Mouse (Mus musculus) neural tube, embryonic 14.5 days (tissue): Measurements from ENCODE around the gene Ccar1. TPM values are rescaled to one million over a fixed set of nuclear protein-coding genes. Genes with fewer than 3 reads are reported as not detected.
"Not testable (repeated sequence)": the region's sequence is repeated elsewhere in the genome, so short reads cannot be mapped to it uniquely, and the experiment has no call there.

Experiments used
- ATAC-seq: fragments of 200-750 bp; cut with Nextera tagmentation; 2 replicates; pipeline ENCODE4 v1.8.0; 2017; ENCODE audit warnings: low read depth, mild to moderate bottlenecking, moderate TSS enrichment, moderate library complexity
- H3K27ac ChIP-seq: fragments of 300-500 bp; sonication (generic); 2 replicates; pipeline ENCODE4 v1.5.1; 2014; ENCODE audit warnings: low read depth, mild to moderate bottlenecking, control low read depth, low read length, moderate library complexity, mixed read lengths
- H3K27me3 ChIP-seq: fragments of 300-500 bp; sonication (generic); 2 replicates; pipeline ENCODE4 v1.6.1; 2014; ENCODE audit warnings: low read length; ENCODE audit not compliant: control insufficient read depth, insufficient read depth
- H3K36me3 ChIP-seq: fragments of 300-500 bp; sonication (generic); 2 replicates; pipeline ENCODE4 v1.6.1; 2014; ENCODE audit warnings: low read length, mixed read lengths; ENCODE audit not compliant: control insufficient read depth, insufficient read depth
- H3K4me1 ChIP-seq: fragments of 300-500 bp; sonication (generic); 2 replicates; pipeline ENCODE4 v1.6.1; 2014; ENCODE audit warnings: low read length; ENCODE audit not compliant: control insufficient read depth, insufficient read depth
- H3K4me2 ChIP-seq: fragments of 300-500 bp; sonication (generic); 2 replicates; pipeline ENCODE4 v1.6.1; 2014; ENCODE audit warnings: mild to moderate bottlenecking, low read depth, low read length, control low read depth
- H3K4me3 ChIP-seq: fragments of 300-500 bp; sonication (generic); 2 replicates; pipeline ENCODE4 v1.5.1; 2014; ENCODE audit warnings: low read depth, low read length, control low read depth, mixed read lengths
- H3K9ac ChIP-seq: fragments of 300-500 bp; sonication (generic); replicated peaks from 2 replicates; pipeline ENCODE4 v1.6.1; 2014; ENCODE audit warnings: low read depth, mild to moderate bottlenecking, control low read depth, low read length, mixed read lengths
- H3K9me3 ChIP-seq: fragments of 300-500 bp; sonication (generic); 2 replicates; pipeline ENCODE4 v1.6.1; 2016; ENCODE audit warnings: low read length; ENCODE audit not compliant: control insufficient read depth
- WGBS: fragments of 180-500 bp; shearing (Covaris S2); extraction: QIAGEN DNeasy Blood & Tissue Kit; methylation state at CpG from one replicate; pipeline ENCODE4 v1.1.7; 2014; 5-methylcytosine and 5-hydroxymethylcytosine counted together
- polyA plus RNA-seq: library from polyadenylated mRNA; unstranded; fragments of >200 nt; fragmentation: Nextera tagmentation; extraction: Ambion mirVana; gene quantifications from 2 replicates; pipeline ENCODE4 v1.2.1, GENCODE M21; 2014

Gene Ccar1
- polyA plus RNA-seq, 1 experiment from 2014 or later = 110 TPM

DNA sequence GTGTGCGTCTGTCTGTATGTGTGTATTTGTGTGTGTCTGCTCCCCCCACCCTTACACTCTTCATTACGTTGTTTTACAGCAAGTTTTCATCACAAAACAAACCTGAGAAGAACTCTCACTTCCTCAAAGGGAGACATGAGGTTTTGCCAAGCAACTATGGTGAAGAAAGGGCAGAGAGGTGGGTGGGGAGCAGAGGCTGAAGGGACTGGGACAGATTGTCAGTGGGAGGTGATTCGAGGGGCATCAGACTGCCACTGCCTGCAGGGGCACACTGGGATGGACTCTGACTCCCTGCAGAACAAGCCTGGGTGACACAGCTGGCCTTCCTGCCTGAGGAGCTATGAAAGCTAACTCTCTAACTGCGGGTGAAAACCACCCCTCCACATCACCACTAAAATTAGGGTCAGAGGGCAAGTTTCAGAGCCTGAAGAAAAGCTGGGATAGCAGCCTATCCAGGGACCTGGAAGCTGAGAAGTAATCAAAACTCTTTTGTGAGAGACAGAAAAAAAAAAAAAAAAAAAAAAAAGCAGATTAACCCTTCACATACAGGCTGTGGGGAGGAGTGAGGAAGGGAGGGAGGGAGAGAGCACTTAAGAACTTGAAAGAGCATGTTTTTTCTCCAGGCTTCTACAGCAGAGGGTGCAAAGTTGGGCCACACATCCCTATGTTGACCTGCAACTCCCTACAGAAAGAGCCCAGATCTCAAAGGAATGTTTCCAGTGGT, 55.0 kb downstream of the Ccar1 start:
- H3K4me2 ChIP-seq = no peak overlapping the region
- no peak overlapping the region for H3K27ac ChIP-seq
- H3K9me3 ChIP-seq = no peaks in the 10 kb centered on the region
- H3K4me1 ChIP-seq = no peaks in the 10 kb centered on the region
- ATAC-seq = no peak
- H3K27me3 ChIP-seq = no peaks in the 10 kb centered on the region
- H3K9ac ChIP-seq = no peak overlapping the region
- no peak overlapping the region for H3K4me3 ChIP-seq
- peaks cover 2% of the 10 kb centered on the region; the same call in 1 of the 2 replicates for H3K36me3 ChIP-seq
- whole genome bisulfite sequencing = 50% methylated on average over 4 of the region's 4 CpGs

DNA sequence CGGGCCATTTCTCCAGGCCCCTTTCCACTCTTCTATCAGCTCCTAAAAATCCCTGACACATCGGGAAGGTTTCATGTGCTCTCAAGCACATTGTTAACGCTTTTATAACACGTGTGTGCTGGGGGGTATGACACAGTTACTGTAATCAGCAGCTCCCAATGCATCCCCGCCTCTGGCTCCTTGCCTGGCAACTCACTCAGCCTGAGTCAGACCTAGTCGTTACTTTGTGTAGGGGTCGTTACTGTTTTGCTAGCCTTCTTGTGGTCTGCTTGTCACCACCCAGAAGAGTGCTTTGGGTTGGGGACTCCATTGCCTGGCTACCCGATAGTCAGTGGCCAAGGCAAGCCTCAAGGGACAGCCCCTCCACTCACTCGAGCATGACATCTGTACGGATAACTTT, 61.3 kb downstream of the Ccar1 start:
- Histone ChIP-seq H3K27ac (no peak overlapping the region), H3K9me3 (no peaks in the 10 kb centered on the region), H3K4me1 (0 out of 2 replicates have a peak, but pooled peaks cover 3% of the 10 kb centered on the region), H3K36me3 (no peaks in the 10 kb centered on the region), H3K4me3 (no peak overlapping the region), H3K27me3 (no peaks in the 10 kb centered on the region), H3K4me2 (no peak overlapping the region), H3K9ac (no peak overlapping the region)
- WGBS = 69% methylated on average over 10 of the region's 10 CpGs
- ATAC-seq = no peak

DNA sequence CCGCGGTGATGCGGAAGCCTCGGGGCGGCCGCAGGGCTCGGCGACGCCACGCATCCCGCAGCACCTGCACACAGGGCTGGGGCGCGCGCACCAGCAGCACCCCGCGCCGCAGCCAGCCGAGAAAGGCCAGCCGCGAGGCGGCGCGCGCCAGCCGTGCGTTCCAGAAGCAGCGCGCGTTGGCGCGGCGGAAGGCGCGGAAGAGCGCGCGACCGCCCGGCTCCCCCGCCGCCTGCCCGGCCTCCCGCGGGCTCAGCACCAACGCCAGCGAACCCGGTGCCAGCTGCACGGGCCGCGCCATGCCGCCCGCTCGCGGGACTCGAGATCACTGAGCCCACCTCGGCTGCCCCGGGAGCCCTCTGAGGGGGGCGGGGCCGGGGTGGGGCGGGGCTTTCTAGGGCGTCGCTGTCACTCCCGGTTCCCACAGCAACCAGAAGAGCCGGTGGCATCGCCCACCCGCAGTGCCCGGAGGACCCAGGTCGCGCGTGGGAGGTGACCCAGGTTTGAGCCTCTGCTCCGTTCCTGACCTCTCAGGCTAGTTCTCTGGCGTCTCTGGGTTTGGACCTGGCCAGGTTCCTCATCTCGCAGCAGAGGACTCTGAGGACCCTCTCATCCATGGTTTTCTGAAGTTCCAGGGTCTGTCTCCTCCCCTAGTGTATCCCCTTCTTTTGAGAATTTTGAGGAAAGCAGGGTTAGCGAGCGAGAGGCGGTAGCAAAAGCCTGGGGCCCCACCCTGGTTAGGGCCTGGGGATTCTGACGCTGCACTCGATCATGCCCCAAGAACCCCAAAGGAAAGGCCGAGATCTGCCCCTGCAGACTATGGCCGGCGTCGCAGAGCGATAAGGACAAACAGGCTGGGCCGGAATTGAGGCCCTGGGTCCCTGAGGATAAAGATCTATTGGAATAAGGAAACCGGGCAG, 66.1 kb downstream of the Ccar1 start, which contains the start of gene Stox1:
Stox1 (minus strand) TSS at position 358 of the 917 bp plus-strand sequence.
- H3K27me3 ChIP-seq = no peaks in the 10 kb centered on the region
- no peaks in the 10 kb centered on the region for H3K36me3 ChIP-seq
- no peaks in the 10 kb centered on the region for H3K9me3 ChIP-seq
- H3K9ac ChIP-seq = peak within 1 kb of the TSS; percentile 71
- H3K4me2 ChIP-seq = peak within 1 kb of the TSS; percentile 78
- peak within 1 kb of the TSS; percentile 75 for H3K4me3 ChIP-seq
- peak; percentile 92 for ATAC-seq
- H3K27ac ChIP-seq = peak within 1 kb of the TSS; percentile 57; the same call in 1 of the 2 replicates
- 2% methylated on average over 68 of the region's 85 CpGs for WGBS
- H3K4me1 ChIP-seq = 0 out of 2 replicates have a peak, but pooled peaks cover 3% of the 10 kb centered on the region

DNA sequence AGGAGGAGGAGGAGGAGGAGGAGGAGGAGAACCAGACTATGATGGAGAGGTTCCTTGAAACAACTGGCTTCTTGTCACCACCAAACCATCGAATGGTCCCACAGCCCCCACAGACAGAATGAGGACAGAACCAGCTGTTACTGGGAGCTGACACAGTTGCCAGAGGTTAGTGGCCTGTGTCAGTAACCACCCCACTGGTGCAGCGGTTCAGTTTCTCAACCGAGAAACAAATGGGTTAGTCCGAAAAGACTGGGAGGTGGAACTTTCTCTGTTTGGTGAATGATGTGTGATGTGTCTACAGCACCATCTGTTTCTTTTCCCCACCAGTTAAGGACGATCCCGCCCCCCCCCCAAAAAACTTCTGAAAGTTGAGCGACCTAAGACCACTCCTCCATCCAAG, 67.2 kb downstream of the Ccar1 start:
- Histone ChIP-seq H3K9me3 (no peaks in the 10 kb centered on the region), H3K27me3 (no peaks in the 10 kb centered on the region), H3K4me3 (no peak overlapping the region), H3K9ac (no peak overlapping the region), H3K4me1 (0 out of 2 replicates have a peak, but pooled peaks cover 3% of the 10 kb centered on the region), H3K27ac (no peak overlapping the region), H3K4me2 (peak overlapping the region; percentile 78; the same call in 1 of the 2 replicates), H3K36me3 (no peaks in the 10 kb centered on the region)
- no peak for ATAC-seq
- WGBS = 29% methylated on average over 7 of the region's 7 CpGs

DNA sequence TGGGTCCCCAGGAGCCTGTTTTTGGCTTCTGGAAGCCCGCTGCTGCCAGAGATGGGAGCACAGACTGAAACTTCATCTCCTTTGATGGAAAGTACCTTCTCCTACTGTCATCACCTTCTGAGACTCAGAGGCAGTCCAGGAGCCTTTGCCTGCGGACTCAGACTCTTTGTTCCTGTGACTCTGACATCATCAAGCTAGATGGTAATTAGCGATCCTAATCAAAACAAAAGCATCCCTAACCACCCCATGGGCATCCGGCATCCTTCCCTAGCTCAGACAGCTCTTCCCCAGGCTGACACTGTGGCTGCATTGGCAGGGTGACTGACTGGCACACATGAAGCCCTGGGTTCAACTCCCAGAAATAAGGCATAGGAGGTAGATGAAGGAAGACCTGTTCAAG, 69.4 kb downstream of the Ccar1 start:
- H3K4me3 ChIP-seq = no peak overlapping the region
- 26% methylated on average over 4 of the region's 4 CpGs for WGBS
- no peak overlapping the region for H3K27ac ChIP-seq
- no peaks in the 10 kb centered on the region for H3K9me3 ChIP-seq
- H3K4me2 ChIP-seq = no peak overlapping the region
- H3K36me3 ChIP-seq = no peaks in the 10 kb centered on the region
- H3K27me3 ChIP-seq = no peaks in the 10 kb centered on the region
- ATAC-seq = no peak
- H3K9ac ChIP-seq = no peak overlapping the region
- H3K4me1 ChIP-seq = 0 out of 2 replicates have a peak, but pooled peaks cover 3% of the 10 kb centered on the region

DNA sequence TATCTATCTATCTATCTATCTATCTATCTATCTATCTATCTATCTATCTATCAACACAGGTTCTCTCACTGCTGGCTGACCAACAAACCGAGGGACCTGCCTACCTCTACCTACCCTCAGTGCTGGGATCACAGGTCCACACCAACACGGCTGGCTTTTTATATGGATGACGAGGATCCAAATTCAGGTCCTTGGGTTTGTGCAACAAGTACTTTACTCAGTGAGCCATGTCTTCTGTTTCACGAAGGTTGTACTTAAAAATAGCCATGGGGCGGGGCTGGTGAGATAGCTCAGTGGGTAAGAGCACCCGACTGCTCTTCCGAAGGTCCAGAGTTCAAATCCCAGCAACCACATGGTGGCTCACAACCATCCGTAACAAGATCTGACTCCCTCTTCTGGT, 71.5 kb downstream of the Ccar1 start:
- H3K4me2 ChIP-seq, ATAC-seq, H3K36me3 ChIP-seq, H3K4me1 ChIP-seq, H3K27ac ChIP-seq, H3K27me3 ChIP-seq, H3K9me3 ChIP-seq, H3K4me3 ChIP-seq, H3K9ac ChIP-seq: not testable (repeated sequence)
- WGBS = 90% methylated on average over 7 of the region's 8 CpGs

DNA sequence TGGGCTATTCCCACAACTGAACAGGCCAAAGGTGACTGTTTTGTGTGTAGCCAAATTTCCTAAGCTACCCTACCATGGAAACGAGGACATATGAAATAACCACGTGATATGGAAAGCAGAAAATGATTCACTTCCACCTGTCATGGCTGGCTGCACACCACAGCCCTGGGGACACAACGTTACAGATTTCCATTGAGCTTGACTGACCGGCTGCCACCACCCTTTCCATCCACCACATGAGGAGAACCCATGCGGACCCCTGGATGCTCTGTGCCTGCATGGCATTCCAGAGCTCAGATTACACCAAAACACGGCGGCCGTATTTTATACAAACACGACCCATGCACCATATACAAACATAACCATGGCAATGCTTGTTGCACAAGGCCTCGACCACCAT, 78.6 kb downstream of the Ccar1 start:
- WGBS = 75% methylated on average over 10 of the region's 10 CpGs
- Histone ChIP-seq H3K4me1 (no peaks in the 10 kb centered on the region), H3K27me3 (no peaks in the 10 kb centered on the region), H3K9me3 (no peaks in the 10 kb centered on the region), H3K4me3 (no peak overlapping the region), H3K9ac (no peak overlapping the region), H3K27ac (no peak overlapping the region), H3K36me3 (no peaks in the 10 kb centered on the region), H3K4me2 (no peak overlapping the region)
- no peak for ATAC-seq

DNA sequence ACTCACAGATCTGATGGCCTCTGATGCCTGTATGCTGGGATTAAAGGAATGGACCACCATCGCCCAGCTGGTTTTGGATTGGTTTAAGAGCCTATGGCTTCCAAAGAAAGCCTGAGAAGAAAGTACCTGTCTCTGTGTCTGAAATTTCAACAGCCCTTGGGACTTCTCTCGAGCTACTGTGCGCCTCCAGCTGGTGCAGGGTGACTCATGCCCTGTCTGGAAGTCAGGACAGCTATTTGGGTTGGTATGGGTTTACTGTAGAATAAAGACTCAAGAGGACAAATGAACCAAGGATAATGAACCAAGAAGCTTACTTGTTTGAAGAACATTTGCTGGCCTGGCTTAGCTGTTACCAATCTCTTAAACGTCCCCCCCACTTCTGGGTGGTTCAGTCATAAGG, 88.5 kb downstream of the Ccar1 start:
- H3K9me3 ChIP-seq = no peaks in the 10 kb centered on the region
- no peak overlapping the region for H3K4me3 ChIP-seq
- H3K4me1 ChIP-seq = no peaks in the 10 kb centered on the region
- no peak for ATAC-seq
- H3K36me3 ChIP-seq = no peaks in the 10 kb centered on the region
- WGBS = 90% methylated on average over 4 of the region's 4 CpGs
- H3K27me3 ChIP-seq = no peaks in the 10 kb centered on the region
- no peak overlapping the region for H3K9ac ChIP-seq
- no peak overlapping the region for H3K27ac ChIP-seq
- no peak overlapping the region for H3K4me2 ChIP-seq

DNA sequence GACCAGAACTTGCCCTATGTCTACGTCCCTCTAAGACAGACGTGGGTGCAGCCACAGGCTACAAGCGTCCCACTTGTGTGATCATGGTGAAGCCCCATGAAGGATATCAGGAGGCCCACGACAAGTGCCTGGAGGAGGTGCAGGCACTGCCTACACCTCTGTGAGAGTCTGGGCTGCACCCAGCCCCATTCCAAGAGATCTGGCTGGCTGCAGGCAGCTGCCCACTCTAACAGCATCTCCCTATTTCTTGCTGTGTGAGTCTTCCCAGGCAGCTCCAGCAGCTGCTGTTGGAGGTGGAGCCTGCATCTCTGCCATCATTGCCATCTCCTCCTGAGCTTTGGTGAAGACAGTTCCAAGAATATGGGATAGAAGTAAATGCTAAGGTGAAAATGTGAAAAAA, 89.7 kb downstream of the Ccar1 start:
- no peak overlapping the region for H3K9ac ChIP-seq
- no peaks in the 10 kb centered on the region for H3K36me3 ChIP-seq
- no peak for ATAC-seq
- H3K27ac ChIP-seq = no peak overlapping the region
- no peak overlapping the region for H3K4me3 ChIP-seq
- H3K27me3 ChIP-seq = no peaks in the 10 kb centered on the region
- H3K4me2 ChIP-seq = no peak overlapping the region
- no peaks in the 10 kb centered on the region for H3K9me3 ChIP-seq
- no peaks in the 10 kb centered on the region for H3K4me1 ChIP-seq
- 90% methylated on average over 4 of the region's 4 CpGs for WGBS
